Mouse (Mus musculus) testis, adult 2 months (tissue): ENCODE results near the gene Lsm14b.

Source experiments
- CTCF ChIP-seq: fragments of 200-500 bp; IDR thresholded peaks from 2 replicates; pipeline ENCODE4 v1.5.1; 2012; ENCODE audit warnings: low read depth, mild to moderate bottlenecking, inconsistent platforms, low read length, moderate library complexity; ENCODE audit not compliant: control insufficient read depth, insufficient read depth, insufficient replicate concordance
- POLR2A ChIP-seq: fragments of 200-500 bp; IDR thresholded peaks from 2 replicates; pipeline ENCODE4 v1.6.1; 2012; ENCODE audit warnings: low read depth, mild to moderate bottlenecking, inconsistent platforms, low read length, moderate library complexity; ENCODE audit not compliant: control insufficient read depth

DNA sequence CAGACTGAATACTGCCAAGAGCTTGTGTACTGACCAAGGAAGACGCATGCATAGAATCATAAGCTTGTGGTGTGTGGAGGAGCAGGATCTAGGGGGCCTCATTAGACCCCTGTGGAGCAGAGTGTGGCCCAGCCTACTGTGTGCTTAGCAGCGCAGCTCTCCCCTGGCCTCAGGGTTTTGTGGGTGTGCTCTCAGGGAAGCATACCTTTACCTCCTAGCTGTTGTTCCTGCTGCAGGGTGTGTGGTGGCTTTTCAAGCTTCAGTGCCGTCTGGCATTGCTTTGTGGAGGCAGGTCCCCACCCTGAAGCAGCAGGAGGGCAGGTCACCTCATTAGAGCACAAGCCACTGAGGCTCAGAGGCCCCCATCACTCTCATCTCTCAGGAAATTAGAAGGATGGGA, 52.8 kb downstream of the Lsm14b start:
- no peak for TF ChIP-seq POLR2A
- no peak for TF ChIP-seq CTCF
